Mouse (Mus musculus): ENCODE data around the gene Spag8.
A peak's percentile ranks its signal among the peaks of the same experiment; 100 is the strongest.

The Spag8 gene

GRCm38 (mm10) chr4:43653161-43654015 is at the start of gene Spag8:
Spag8 (minus strand) TSS chr4:43653594.
- DNase-seq = peak; percentile 62

DNA sequence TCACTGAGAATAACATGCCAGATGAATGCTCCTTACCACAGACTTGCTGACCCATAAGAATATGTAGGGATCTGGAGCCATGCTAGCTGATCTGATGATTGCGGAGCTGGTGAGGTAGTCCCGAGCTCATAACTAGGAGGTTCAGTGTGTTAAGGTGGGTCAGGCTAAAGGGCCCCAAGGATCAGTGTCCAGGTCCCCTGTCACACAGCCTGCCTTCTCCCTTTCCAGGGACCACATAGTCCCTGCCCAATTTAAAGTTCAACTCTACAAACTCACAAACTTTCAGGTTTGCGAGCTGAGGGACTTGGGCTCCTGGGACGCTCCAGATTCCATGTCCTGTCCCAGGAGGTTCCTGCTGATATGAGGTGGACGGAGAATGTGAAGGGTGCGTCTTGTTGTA is 47.3 kb upstream of the Spag8 start, which contains the start of gene Olfr70:
TSS of gene Olfr70 (minus strand) at position 101 of the 400 bp plus-strand sequence.
- no peak for DNase-seq

DNA sequence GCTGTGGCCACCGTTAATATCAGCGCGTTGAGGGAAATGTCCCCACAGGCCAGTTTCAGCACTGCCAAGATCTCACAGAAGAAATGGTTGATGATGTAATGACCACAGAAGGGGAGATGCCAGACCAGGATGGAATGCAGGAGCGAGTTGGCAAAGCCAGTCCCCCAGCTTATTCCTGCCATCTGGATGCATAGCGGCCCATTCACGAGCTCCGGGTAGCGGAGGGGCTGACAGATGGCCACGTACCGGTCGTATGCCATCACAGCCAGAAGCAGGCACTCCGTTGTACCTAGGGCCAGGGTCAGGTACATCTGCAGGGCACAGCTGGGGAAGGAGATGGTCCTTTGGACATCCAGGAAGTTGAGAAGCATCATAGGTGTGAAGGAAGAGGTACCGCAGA is 43.2 kb upstream of the Spag8 start:
- DNase-seq = no peak

- DNase-seq = peak; percentile 67
These were observed 41.9 kb upstream of the Spag8 start for GRCm38 (mm10) chr4:43695249-43695671.

DNA sequence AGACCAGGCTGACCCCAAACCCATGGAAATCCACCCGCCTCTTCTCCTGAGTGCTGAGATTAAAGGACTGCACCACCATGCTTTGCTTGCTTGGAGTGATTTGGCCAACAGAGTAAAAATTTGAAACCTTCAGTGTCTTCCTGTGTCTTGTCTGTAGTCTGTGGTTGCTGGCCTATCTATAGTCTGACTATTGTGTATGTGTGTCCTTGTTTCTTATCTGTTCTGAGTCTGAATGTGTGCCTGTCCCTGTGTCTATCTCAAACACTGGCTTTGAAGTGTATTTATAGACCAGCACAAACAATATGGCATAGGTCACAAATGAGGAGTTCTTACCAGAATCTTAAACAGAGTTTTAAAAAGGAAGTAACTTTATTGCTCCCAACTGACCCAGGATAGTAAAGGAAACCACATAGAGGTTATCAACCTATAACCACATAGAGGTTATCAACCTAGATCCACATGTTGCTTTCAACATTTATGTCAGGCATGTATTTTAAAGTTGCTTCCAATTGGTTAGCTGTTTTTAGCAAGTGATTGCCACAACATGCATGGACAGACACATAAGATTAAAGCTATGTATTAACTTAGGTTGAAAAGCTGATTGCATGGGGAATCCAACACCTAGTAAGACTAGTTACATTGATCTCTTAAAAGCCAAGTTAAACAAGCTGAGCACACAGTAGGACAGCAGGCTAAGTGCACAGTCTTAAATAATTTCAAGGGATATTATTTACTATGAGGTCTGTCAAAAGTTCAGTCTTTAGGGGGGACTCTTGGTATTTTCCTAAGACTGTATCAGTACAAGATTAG is 41.2 kb upstream of the Spag8 start:
- no peak for DNase-seq

DNA sequence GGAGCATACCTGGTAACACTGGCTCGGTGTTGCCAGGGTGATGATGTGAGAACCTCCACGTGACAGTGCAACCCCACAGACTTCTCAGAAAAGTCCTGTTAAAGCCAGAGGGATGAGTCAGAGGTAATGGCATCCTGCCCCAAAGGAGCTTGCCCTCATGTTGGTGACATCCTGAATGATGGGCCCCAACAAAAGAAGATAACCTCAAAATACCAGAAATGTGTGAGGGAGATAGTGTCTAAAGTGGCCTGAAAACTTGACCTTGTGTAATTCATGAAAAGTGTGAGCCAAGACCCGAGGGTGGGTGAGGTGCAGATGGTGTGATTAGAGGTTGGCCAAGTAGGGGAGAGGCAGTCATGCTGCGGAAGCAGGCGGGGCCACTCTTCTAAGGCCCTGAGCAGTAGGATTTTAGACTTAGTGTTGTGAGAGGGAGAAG is 40.4 kb upstream of the Spag8 start:
- peak; percentile 46 for DNase-seq

DNA sequence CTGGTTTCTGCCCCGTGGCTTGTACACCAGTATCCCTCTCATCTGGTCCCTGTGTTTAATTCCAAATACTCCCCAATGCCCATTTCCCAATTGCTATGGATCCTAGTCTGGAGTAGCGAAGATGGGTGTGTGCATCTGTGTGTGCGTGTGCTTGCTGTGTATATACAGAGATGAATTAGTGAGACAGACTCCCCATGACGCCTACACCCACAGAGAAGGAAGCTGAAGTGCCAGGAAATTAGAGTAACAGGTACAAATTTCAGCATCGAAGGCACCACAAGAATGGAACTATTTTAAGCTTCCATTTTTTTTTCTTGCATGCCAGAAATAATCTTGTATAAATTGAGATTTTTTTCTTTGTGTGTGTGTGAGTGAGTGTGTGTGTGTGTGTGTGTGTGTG is 37.6 kb upstream of the Spag8 start:
- DNase-seq = no peak

DNA sequence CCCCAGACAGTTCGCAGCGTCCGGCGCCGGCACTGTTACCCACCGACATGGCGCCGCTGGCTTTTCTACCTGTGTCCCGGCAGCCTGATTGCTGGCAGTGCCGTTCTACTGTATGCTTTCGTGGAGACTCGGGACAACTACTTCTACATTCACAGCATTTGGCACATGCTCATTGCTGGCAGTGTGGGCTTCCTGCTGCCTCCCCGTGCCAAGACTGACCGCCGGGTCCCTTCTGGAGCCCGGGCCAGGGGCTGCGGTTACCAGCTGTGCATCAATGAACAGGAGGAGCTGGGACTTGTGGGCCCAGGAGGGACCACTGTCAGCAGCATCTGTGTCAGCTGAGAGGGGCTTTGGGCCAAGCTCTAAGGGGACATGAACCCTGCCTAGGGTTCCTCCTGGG is 36.6 kb upstream of the Spag8 start:
- no peak for DNase-seq

DNA sequence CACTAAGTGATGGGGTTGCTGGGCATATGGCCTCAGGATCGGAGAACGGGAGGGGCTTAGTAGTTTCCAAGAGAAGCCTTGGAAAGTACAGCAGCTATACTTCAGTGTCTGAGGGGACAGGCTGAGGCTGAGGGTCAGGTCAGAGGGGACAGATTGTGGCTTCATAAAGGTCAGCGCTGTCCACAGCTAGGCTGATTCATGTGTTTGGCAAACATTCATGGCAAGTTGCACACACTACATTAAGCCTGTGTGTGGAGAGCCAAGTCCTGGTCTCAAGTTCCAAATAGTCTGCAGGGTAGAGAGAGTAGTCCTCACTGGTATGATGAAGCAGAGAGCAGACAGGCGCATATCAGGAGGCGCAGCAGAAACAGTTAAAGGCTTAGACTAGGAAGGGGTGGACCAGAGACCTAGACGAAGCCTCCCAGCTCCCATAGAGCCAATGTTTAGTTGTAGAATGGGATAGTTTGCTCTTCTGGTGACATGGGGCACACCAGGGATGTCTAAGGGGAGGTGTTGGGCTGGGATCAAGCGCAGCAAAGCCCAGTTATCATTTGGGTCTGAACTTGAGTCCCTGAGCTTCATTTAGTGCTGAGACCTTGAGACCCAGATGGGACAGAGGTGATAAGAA is 26.1 kb upstream of the Spag8 start:
- DNase-seq = no peak

GRCm38 (mm10) chr4:43678541-43678940 is 25.1 kb upstream of the Spag8 start:
- no peak for DNase-seq

DNA sequence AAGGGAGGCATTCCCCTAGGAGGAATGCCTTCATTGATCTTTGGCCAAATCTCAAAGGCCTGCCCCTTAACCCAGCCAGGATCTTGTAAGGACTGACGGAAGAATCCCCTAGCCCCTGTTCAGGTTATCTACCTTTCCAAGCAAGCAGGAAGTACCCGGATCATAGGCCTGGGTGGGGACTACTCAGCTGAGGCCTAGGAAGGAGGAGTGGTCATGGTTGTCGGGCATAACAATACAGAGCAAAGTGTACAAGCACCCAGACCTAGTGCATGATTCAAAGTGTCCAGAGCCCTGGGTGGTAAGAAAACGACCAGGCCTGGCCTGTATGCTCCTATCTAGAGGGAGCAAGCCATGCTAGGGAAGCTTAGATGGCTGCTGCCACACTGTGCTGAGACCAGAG is 22.2 kb upstream of the Spag8 start:
- DNase-seq = no peak

DNA sequence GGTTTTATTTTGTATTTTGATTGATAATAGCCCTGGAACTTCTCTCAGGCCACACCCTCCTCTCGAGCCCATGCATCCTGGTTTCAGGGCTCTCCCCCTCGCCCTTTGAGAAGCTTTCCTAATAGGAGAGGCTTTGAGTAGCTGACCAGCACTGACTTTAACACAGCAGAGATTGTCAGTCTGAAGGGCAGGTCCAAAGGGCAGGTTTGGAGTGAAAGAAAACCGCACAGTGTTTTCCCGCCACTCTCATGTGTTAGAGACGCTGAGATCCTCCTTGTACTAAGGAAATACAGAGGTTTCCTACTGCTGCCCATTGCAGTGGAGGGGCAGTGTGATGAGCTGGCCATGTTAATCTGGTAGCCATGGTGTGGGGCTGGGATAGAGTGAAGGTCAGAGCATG is 21.6 kb upstream of the Spag8 start:
- no peak for DNase-seq

DNA sequence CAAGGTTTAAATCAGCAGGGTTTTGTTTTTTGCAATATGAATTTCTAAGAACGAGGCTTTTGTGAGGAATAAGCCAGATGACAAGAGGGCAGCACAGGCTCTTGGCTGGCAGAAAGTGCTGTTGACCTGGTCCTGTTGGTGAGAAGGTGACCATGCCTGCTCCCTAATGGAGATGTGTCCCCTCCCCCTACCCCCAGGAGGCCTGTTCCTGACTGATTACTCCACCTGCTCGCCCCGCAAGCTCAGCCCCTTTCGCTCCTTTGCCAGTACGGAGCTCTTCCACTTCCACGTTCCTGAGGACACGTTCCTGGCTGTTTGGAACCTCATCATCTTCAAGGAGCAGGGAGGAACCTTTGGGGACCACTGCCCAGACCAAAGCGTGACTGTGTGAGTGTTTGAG is 20.3 kb upstream of the Spag8 start:
- no peak for DNase-seq

- DNase-seq = peak; percentile 98
These were observed 18.7 kb upstream of the Spag8 start for GRCm38 (mm10) chr4:43672070-43672469.

DNA sequence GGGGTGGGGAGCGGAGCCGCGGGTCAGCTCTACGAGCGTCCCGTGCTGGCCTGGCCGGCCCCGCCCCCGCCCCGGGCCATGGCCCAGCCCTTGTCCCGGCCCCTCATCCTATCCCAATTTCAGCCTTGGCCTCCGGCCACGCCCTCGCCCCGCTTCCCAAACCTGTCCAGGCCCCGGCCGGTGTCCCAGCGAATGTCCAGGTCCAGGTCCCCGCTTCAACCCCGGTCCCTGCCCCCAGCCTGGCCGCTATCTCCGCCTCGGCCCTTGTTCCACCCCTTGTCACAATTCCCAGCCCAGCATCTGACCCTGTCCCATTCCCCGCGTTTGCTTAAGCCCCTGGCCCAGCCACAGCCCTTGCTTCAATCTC is 16.0 kb upstream of the Spag8 start:
- DNase-seq = peak; percentile 79

- peak; percentile 88 for DNase-seq
These were observed 15.5 kb upstream of the Spag8 start, which contains the start of the genes Tmem8b and Fam221b for GRCm38 (mm10) chr4:43668782-43669427. Tmem8b (plus strand) TSS chr4:43668971. Fam221b (minus strand) TSS chr4:43669145.

GRCm38 (mm10) chr4:43666412-43666811 is 13.0 kb upstream of the Spag8 start:
- DNase-seq = peak; percentile 24

GRCm38 (mm10) chr4:43657146-43657545 is 3.8 kb upstream of the Spag8 start:
- no peak for DNase-seq

GRCm38 (mm10) chr4:43656339-43657109 is 3.1 kb upstream of the Spag8 start, which contains the start of gene Hint2:
Hint2 (minus strand) TSS chr4:43656466.
- DNase-seq = peak; percentile 92

DNA sequence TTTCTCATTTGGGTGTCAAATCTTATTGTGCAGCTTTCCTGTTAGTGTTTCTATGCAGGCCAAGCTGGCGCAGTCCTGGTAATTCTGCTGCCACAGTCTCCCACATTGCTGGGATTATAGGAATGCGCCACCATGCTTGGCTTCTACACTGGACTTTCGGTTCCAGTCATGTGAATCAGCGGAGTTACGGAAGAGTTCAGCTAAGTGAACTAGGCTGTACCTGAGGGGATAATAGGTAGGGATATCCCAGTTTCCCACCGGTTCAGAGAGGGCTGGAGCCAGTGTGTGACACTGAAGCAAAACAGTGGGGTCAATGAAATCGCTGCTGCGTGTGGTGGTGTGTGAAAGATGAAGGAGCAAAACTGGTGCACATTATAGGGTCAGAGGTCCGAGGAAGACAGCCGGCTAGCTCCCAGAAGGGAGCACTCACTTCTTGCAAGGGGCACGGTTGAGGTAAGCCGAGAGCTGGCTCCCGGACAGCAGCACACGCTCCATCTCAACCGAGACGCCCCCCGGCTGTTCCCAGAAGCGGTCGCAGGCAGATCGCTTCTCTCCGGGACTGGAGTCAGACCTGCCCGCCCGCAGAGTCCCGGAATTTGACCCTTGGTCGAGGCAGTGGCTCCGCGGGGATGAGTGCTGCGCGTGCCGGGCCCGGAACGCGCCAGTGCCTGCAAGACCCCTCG is 2.4 kb upstream of the Spag8 start:
- DNase-seq = no peak

GRCm38 (mm10) chr4:43652726-43653125 is 668 bp downstream of the Spag8 start:
- no peak for DNase-seq
